Mouse (Mus musculus) small intestine, adult 2 months (tissue): Measurements from ENCODE around the gene AI661453.

ENCODE experiments used
- CTCF ChIP-seq: fragments of 200-500 bp; IDR thresholded peaks from 2 replicates; pipeline ENCODE4 v1.5.1; 2012; ENCODE audit warnings: low read depth, mild to moderate bottlenecking, control low read depth, inconsistent platforms, low read length, moderate library complexity, mixed read lengths; ENCODE audit not compliant: insufficient replicate concordance, insufficient read length; ENCODE audit errors: extremely low read depth
- POLR2A ChIP-seq: fragments of 200-500 bp; IDR thresholded peaks from 2 replicates; pipeline ENCODE4 v1.6.1; 2012; ENCODE audit warnings: low read depth, mild to moderate bottlenecking, control low read depth, inconsistent platforms, low read length, moderate library complexity

DNA sequence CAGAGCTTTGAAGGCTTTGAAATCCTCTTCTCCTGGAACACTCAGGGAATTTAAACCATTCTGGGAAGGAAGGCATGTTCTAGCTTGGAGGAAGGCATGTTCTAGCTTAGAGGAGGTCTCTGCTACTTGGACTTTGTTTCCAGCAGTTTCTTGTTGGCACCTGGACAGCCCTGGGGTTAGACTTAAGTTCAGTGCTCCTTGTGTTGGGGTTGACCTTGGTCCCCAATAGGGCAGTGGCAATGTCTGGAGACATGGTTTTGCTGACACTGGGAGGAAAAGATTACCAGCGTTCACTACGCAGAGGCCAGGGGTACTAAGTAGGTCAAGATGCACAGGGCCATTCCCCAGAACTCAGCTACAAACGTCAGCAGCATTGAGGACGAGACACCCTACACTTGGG lies 38.8 kb downstream of the AI661453 start:
- TF ChIP-seq CTCF (no peak), POLR2A (no peak)
